Mouse (Mus musculus) left cerebral cortex, postnatal 10 days (tissue): ENCODE data around the gene Onecut3. TPM values are rescaled to one million over a fixed set of nuclear protein-coding genes. Genes with fewer than 3 reads are reported as not detected.

Experiments
- DNase-seq, 2 experiments: peaks; one replicate each; pipeline ENCODE4 v3.0.0; 2021 to 2022; ENCODE audit warnings: low spot score in 2 of 2, mixed read lengths in 1 of 2; ENCODE audit errors: extremely low spot score in 1 of 2
- intact Hi-C: fragments of 180-260 bp; cut with DNase I; formaldehyde crosslinking; loops from one replicate; pipeline ENCODE4 v1.15.1; 2025
- total RNA-seq, 2 experiments: library from RNA; stranded (reverse); gene quantifications; 2 replicates each; pipeline ENCODE4 v1.2.3; 2021

The Onecut3 gene
- total RNA-seq: not detected

- intact Hi-C loops: no loop called here
- no peak for DNase-seq
These were observed at the start of gene Onecut3 for GRCm38 (mm10) chr10:80494732-80495131. Gene Onecut3, plus strand, starts transcription at chr10:80494835.

GRCm38 (mm10) chr10:80445052-80445451 lies 49.6 kb upstream of the Onecut3 start:
- intact Hi-C loops: loop anchor here (5.0 kb wide), 1 partner anchor 102 kb away; no protein-coding TSS in a partner anchor
- DNase-seq: no peak

DNA sequence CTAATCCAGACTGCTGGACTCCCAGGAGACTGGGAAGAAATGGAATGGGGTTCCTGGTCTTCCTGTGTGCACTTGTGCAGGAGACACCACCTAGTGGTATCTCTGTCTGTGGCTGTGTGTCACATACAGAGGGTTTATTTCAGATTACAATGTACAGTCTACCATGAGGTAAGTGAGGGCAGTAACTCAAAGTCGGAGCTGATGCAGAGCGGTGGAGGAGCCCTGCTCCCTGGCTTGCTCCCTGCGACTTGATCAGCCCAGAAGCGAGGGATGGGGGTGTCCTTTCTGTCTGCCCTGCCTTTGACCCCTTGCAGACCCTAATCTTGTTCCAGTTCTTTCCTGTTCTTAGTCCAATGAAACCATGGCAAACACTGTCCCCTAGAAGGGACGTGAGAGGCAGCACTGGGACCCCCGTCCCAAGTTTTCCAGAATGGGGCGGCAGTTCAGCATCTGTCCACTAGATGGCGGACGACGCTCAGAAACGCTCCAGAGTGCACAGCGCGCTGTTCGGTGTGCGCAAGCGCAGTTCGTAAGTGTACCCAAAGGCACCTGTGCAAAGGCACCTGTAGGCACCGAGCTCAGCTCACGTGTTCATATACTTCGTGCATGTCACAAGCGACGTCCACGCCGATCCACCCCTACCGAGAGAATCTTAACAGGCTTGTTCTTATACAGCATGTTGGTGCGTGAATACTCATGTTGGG lies 48.6 kb upstream of the Onecut3 start:
- intact Hi-C loops: loop anchor here (2.0 to 5.0 kb wide), 2 partner anchors 63 to 101 kb away; no protein-coding TSS in a partner anchor
- DNase-seq: peak; percentile 51 to 78

DNA sequence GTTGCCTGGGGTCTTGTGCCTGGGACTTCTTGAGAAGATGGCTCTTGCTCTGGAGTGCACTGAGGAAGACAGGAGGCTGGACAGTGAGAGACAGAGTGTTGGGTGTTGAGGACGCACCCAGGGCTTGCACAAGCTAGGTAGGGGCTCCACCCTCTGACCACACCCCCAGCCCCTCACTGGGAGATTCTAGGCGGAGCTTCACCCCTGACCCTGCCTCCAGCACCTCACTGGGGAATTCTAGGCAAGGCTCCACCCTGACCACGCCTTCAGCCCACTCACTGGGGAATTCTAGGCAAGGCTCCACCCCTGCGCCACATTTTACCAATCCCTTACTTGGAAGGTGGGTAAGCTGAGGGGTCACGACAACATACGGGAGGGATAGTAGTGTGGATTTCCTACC lies 44.0 kb upstream of the Onecut3 start:
- DNase-seq: no peak

GRCm38 (mm10) chr10:80453601-80454000 lies 41.0 kb upstream of the Onecut3 start:
- no peak for DNase-seq
- intact Hi-C loops: no loop called here

More for the DNA sequence above, 44.0 kb upstream of the Onecut3 start:
- intact Hi-C loops: no loop called here

DNA sequence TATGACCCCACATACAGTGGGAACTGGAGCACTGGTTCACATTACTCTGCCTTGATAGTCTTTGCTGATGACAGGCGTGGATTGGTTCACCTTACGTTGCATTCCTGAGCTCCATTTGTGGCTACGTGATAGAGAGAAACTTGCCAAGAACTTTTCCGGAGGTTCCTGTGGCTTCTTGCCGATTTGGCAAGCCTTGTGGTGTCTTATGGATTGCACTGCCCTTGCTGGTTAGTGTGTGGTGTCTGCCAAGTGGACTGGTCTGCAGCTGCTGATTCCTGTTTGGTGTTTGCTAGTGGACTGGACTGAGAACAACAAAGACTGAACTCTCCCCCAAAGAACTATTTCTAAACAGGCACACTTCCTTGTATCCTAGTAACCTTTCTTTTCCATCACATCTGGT lies 39.9 kb upstream of the Onecut3 start:
- intact Hi-C loops: no loop called here
- DNase-seq: no peak

DNA sequence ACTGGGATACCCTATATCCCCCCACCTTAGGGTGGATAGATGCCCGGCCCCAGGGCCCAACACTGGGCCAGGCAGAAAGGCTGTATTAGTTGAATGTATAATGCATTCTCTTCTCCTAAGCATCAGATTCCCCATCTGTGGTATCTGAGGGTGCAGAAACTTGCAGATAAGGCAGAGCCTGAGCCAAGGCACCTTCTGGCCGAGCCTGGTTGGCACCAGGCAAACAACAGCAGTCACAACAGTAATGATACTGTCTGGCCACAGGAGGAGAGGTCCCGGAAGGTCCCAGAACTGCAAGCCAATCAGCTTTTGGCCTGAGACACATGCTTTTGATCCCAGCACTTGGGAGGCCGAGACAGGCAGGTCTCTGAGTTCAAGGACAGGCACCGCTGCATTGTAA lies 38.9 kb upstream of the Onecut3 start:
- intact Hi-C loops: no loop called here

DNA sequence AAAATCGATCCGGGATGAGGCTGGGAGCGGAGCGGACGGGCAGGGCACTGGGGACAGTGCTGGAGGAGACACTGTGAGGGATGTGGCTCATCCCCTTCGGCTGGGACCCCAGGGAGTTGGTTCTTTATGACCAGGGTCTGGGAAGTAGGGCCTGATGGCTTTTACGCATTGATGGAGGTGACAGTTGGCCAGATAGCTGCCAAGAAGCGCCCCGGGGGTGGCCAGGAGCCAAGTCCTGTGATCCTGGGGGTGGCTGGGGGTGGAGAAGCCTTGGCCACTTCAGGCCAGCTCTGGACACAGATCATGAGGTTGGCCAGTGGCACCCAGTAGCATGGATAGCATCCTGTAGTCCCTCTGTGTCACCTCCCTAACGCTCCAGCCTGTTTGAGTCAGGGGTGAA lies 35.4 kb upstream of the Onecut3 start:
- no peak for DNase-seq
- intact Hi-C loops: no loop called here

More for the DNA sequence above, 38.9 kb upstream of the Onecut3 start:
- no peak for DNase-seq

DNA sequence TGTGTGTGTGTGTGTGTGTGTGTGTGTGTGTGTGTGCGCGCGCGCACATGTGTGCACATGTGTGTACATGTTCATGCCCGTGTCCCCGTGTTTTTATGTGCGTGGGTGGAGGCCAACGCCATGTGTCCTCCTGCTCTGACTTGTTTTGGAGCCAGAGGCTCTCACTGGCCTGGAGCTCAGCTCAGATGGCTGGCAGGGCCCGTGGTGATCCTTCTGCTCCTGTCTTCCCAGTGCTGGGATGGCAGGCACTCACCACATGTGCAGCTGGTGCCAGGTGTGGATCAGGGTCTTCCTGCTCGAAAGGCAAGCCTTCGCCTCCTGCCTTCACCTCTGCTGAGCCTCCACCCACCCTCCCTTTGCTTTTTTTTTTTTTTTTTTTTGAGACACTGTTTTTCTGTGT lies 35.0 kb upstream of the Onecut3 start:
- no peak for DNase-seq
- intact Hi-C loops: no loop called here

GRCm38 (mm10) chr10:80460324-80460723 lies 34.3 kb upstream of the Onecut3 start:
- no peak for DNase-seq
- intact Hi-C loops: no loop called here

DNA sequence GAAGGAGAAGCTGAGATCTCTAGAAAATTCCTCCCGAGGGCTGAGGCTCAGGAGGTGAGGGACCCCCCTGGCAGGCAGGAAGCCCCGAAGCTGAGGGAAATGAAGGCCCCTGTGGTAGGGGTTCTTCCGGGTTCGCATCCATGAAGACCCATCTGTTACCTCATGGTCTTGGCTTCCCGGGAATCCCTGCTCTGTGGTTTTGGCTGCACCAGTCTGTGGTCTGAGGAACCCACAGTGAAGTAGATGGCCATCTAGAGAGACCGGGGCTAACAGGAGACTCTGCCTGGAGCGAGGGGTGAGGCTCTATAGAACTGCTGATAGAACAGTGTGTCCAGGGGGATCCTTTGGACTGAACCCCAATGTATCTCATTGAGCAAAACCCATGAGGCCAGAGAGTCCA lies 33.3 kb upstream of the Onecut3 start:
- DNase-seq: no peak
- intact Hi-C loops: no loop called here

- DNase-seq: no peak
- intact Hi-C loops: no loop called here
These were observed 30.1 kb upstream of the Onecut3 start for GRCm38 (mm10) chr10:80464381-80465035.

- no peak for DNase-seq
- intact Hi-C loops: no loop called here
These were observed 29.6 kb upstream of the Onecut3 start for GRCm38 (mm10) chr10:80465066-80465465.

DNA sequence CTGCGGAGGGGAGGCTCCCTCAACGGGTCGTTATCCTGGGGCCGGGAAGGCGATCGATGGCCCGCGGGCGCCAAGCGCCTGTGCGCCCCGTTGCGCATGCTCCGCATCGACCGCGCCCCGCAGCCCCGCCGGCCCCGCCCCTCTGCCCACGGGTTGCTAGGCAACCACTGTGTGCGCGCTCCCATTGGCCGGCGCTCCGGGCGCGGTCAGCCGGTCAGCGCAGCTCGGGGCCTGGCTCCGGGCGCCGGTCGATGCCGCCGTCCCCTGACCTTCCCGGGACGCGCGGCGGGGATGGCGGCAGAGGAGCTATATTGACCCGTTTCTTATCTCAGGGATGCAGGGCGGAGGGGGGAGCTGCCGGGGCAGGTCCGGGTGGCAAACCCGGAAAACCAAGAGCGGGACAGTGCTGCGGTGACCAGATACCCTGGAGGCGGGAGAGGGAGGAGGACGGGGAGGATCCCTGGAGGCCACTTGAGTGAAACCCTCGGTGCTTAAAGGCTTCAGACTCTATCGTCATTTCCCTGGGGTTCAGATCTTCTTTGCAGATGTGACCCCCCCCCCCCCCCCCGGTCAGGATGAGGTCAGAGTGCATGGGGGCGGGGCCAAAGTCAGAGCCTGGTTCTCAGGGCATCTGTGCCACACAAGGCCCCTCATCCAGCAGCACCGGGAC lies 19.2 kb upstream of the Onecut3 start:
- DNase-seq: peak; percentile 82 to 94
- intact Hi-C loops: no loop called here

DNA sequence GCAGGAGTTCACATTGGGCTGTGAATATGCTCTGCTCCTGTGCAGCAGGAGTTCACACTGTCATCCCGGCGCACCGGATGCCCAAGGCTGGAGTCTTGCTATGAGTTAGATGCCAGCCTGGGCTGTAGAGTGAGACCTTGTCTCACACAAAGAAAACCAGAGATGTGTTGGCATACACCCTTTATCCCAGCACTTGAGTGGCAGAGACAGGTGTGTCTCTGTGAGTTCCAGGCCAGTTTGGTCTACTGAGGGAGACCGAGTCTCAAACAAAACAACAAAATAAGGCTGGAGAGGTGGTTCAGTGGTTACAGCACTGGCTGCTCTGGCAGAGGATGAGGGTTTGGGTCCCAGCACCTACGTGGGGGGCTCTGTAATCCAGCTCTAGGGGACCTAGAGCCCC lies 16.1 kb upstream of the Onecut3 start:
- no peak for DNase-seq
- intact Hi-C loops: no loop called here

DNA sequence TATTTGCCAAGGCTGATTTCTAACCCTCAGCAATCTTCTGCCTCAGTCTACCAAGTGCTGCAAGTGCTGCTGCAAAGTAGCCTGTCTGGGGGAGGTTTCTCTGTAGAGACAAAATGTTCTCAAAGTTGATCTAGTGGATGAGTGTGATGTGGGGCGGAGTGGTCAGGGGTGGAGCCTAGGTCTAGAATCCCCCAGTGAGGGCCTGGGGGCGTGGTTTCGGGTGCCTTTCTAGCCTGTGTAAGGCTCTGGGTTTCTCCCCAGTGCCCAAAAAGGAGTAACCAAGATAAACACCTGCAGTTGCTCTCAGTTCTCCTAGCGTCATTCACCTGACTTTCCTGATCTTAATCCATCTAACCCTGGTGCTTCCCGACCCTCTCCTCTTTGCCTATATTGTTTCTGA lies 13.6 kb upstream of the Onecut3 start:
- intact Hi-C loops: no loop called here
- no peak for DNase-seq

DNA sequence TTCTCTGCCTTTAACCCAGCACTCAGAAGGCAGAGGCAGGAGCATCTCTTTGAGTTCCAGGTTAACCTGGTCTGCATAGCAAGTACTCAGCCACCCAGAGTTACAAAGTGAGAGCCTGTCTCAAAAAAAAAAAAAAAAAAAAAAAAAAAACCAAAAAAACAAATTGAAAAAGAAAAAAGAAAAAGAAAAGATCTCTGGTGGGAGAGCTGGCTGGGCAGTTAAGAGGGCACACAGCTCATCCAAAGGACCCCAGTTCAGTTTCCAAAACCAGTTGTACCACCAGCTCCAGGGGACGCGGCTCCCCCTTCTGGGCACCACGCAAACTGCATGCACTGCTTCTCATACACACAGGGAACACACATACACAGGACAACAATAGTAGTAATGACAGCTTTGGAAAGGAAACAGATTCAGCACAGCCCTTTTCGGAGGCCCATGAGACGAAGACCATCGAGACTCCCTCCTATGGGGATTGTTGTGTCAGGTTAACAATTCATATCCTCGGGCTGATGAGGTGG lies 7.7 kb upstream of the Onecut3 start:
- intact Hi-C loops: no loop called here
- no peak for DNase-seq

- DNase-seq: no peak
- intact Hi-C loops: no loop called here
These were observed 4.6 kb upstream of the Onecut3 start for GRCm38 (mm10) chr10:80490051-80490450.

DNA sequence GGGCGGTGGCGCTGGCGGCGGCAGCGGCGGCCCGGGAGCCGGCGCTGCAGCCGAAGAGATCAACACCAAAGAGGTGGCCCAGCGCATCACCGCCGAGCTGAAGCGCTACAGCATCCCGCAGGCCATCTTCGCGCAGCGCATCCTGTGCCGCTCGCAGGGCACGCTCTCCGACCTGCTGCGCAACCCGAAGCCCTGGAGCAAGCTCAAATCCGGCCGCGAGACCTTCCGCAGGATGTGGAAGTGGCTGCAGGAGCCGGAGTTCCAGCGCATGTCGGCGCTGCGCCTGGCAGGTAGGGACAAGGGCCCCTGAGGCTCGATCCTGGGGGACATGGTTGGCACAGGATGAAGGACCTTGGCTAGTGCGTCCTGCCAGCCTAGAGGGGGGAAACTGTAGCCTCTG lies 1.3 kb downstream of the Onecut3 start:
- intact Hi-C loops: no loop called here
- no peak for DNase-seq

DNA sequence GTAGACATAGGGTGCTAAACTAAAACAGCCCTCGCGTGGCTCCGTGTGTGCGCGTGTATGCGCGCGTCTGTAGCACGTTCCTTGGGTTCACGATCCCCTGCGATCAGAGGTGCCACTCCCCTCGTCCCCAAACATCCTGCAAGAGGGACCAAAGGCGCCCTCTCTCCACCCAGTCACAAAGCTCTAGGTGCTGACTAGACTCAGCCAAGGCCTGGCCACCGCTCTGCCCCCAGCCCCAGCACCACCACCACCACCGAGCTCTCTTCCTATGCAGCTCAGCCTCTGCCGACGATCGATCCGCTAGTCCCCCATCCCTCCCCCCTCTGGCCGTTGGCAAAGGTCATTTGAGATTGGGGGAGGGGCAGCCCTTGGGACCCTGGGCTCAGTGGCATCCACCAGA lies 1.8 kb downstream of the Onecut3 start:
- DNase-seq: no peak
- intact Hi-C loops: no loop called here
